Mouse (Mus musculus) forebrain, embryonic 14.5 days (tissue): ENCODE measurements around the gene Lrriq4. TPM values are rescaled to one million over a fixed set of nuclear protein-coding genes. Genes with fewer than 3 reads are reported as not detected.

ENCODE experiments used
- ATAC-seq: fragments of 200-750 bp; cut with Nextera tagmentation; 2 replicates; pipeline ENCODE4 v1.8.0; 2017; ENCODE audit warnings: mild to moderate bottlenecking, moderate library complexity
- DNase-seq: peaks from one replicate; pipeline ENCODE4 v3.0.0-alpha.2; 2015; ENCODE audit warnings: low spot score
- H3K27ac ChIP-seq: fragments of 300-500 bp; sonication (generic); 2 replicates; pipeline ENCODE4 v1.5.1; 2014; ENCODE audit warnings: low read depth, mild to moderate bottlenecking, control low read depth, low read length, moderate library complexity
- H3K27me3 ChIP-seq: fragments of 300-500 bp; sonication (generic); replicated peaks from 2 replicates; pipeline ENCODE4 v1.6.1; 2014; ENCODE audit warnings: low read length, control low read depth, mixed read lengths; ENCODE audit not compliant: control insufficient read depth, insufficient read depth
- H3K36me3 ChIP-seq: fragments of 300-500 bp; sonication (generic); 2 replicates; pipeline ENCODE4 v1.6.1; 2014; ENCODE audit warnings: low read length, control low read depth; ENCODE audit not compliant: control insufficient read depth, insufficient read depth
- H3K4me1 ChIP-seq: fragments of 300-500 bp; sonication (generic); 2 replicates; pipeline ENCODE4 v1.6.1; 2014; ENCODE audit warnings: antibody characterized with exemption, low read length, control low read depth; ENCODE audit not compliant: control insufficient read depth, insufficient read depth
- H3K4me2 ChIP-seq: fragments of 300-500 bp; sonication (generic); 2 replicates; pipeline ENCODE4 v1.6.1; 2014; ENCODE audit warnings: mild to moderate bottlenecking, control low read depth, low read length
- H3K4me3 ChIP-seq: fragments of 300-500 bp; sonication (generic); 2 replicates; pipeline ENCODE4 v1.5.1; 2014; ENCODE audit warnings: low read depth, low read length, control low read depth
- H3K9ac ChIP-seq: fragments of 300-500 bp; sonication (generic); 2 replicates; pipeline ENCODE4 v1.6.1; 2014; ENCODE audit warnings: mild to moderate bottlenecking, low read length, control low read depth, moderate library complexity
- H3K9me3 ChIP-seq: fragments of 300-500 bp; sonication (generic); replicated peaks from 2 replicates; pipeline ENCODE4 v1.6.1; 2016; ENCODE audit warnings: low read length, control low read depth, mixed read lengths; ENCODE audit not compliant: control insufficient read depth
- WGBS: fragments of 180-500 bp; shearing (Covaris S2); extraction: QIAGEN DNeasy Blood & Tissue Kit; methylation state at CpG from one replicate; pipeline ENCODE4 v1.1.7; 2014; 5-methylcytosine and 5-hydroxymethylcytosine counted together
- polyA plus RNA-seq: library from polyadenylated mRNA; unstranded; fragments of >200 nt; fragmentation: Nextera tagmentation; extraction: Ambion mirVana; gene quantifications from 2 replicates; pipeline ENCODE4 v1.2.1, GENCODE M21; 2014

The Lrriq4 gene
- not detected in 2 replicates for polyA plus RNA-seq

DNA sequence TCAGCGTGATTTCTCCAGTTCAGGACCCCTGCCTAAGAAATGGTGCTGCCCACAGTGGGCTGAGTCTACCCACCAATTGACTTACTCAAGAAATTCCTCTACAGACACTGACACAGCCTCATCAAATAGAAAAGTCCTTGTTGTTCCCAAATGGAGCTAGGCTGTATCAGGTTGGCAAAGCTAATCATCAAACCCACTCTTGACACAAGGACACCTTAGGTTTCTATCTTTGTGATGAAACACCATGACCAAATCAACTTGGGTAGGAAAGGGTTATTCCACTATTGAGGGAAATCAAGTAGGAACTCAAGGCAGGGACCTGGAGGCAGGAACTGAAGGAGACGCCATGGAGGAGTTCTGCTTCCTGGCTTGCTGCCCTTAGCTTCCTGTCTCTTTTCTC lies at the start of gene Lrriq4:
Gene Lrriq4, plus strand, starts transcription at position 301 of the 400 bp plus-strand sequence.
- Histone ChIP-seq H3K36me3 (no peaks in the 10 kb centered on the region), H3K27ac (no peak within 1 kb of the TSS), H3K9me3 (no peaks in the 10 kb centered on the region), H3K9ac (no peak within 1 kb of the TSS), H3K4me1 (no peaks in the 10 kb centered on the region), H3K27me3 (no peaks in the 10 kb centered on the region; the same call in 1 of the 2 replicates), H3K4me2 (no peak within 1 kb of the TSS), H3K4me3 (no peak within 1 kb of the TSS)
- 71% methylated on average over 2 of the region's 2 CpGs for WGBS
- ATAC-seq (no peak), DNase-seq (no peak)

GRCm38 (mm10) chr3:30595111-30595832 lies 49.0 kb upstream of the Lrriq4 start:
- Histone ChIP-seq H3K36me3 (no peaks in the 10 kb centered on the region), H3K4me1 (peaks cover 10% of the 10 kb centered on the region), H3K9ac (peak overlapping the region; percentile 70), H3K9me3 (no peaks in the 10 kb centered on the region), H3K4me2 (peak overlapping the region; percentile 52), H3K27me3 (no peaks in the 10 kb centered on the region), H3K27ac (peak overlapping the region; percentile 6; the same call in 1 of the 2 replicates), H3K4me3 (peak overlapping the region; percentile 54)
- ATAC-seq (peak; percentile 77), DNase-seq (peak; percentile 70)
- WGBS: 0% methylated on average over 59 of the region's 62 CpGs

DNA sequence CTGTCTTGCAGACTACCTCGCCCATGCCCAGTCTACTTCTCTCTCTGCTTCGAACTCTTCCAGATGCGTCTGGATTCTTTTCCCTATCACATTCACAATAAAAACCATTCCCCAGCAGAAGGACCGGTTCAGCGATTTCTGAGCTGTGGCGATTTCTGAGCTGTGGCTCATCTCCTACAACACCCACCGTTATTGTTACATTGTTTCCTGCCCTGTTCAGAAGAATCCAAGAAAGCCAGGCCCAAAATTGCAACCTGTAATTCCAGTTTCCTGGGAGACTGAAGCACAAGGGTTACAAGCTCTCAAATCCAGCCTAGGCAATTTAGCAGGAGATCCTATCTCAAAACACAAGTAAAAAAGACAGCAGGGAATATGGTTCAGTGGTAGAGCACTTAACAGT lies 47.0 kb upstream of the Lrriq4 start:
- no peaks in the 10 kb centered on the region for H3K36me3 ChIP-seq
- no peak for DNase-seq
- ATAC-seq: no peak
- no peak overlapping the region for H3K27ac ChIP-seq
- H3K27me3 ChIP-seq: no peaks in the 10 kb centered on the region
- H3K4me2 ChIP-seq: no peak overlapping the region
- peaks cover 10% of the 10 kb centered on the region for H3K4me1 ChIP-seq
- no peak overlapping the region for H3K9ac ChIP-seq
- 88% methylated on average over 7 of the region's 7 CpGs for WGBS
- H3K9me3 ChIP-seq: no peaks in the 10 kb centered on the region
- no peak overlapping the region for H3K4me3 ChIP-seq

- no peaks in the 10 kb centered on the region for H3K27me3 ChIP-seq
- H3K9ac ChIP-seq: peak within 1 kb of the TSS; percentile 61
- H3K36me3 ChIP-seq: peaks cover 7% of the 10 kb centered on the region
- WGBS: 2% methylated on average over 32 of the region's 32 CpGs
- H3K4me1 ChIP-seq: peaks cover 14% of the 10 kb centered on the region
- DNase-seq (peak; percentile 59), ATAC-seq (no peak)
- H3K27ac ChIP-seq: peak within 1 kb of the TSS; percentile 72; the same call in 1 of the 2 replicates
- H3K9me3 ChIP-seq: no peaks in the 10 kb centered on the region
- peak within 1 kb of the TSS; percentile 79 for H3K4me2 ChIP-seq
- peak within 1 kb of the TSS; percentile 68 for H3K4me3 ChIP-seq
These were observed 44.4 kb upstream of the Lrriq4 start, which contains the start of gene Actrt3 for GRCm38 (mm10) chr3:30599711-30600545. Actrt3 (minus strand) TSS chr3:30599939.

- no peaks in the 10 kb centered on the region for H3K9me3 ChIP-seq
- H3K9ac ChIP-seq: peak overlapping the region; percentile 61
- ATAC-seq (no peak), DNase-seq (peak; percentile 58)
- H3K27ac ChIP-seq: peak overlapping the region; percentile 72; the same call in 1 of the 2 replicates
- WGBS: under 1% methylated on average over 14 of the region's 14 CpGs
- H3K36me3 ChIP-seq: peaks cover 11% of the 10 kb centered on the region
- no peaks in the 10 kb centered on the region for H3K27me3 ChIP-seq
- H3K4me1 ChIP-seq: peaks cover 14% of the 10 kb centered on the region
- H3K4me2 ChIP-seq: peak overlapping the region; percentile 79
- H3K4me3 ChIP-seq: peak overlapping the region; percentile 68
These were observed 43.6 kb upstream of the Lrriq4 start for GRCm38 (mm10) chr3:30600717-30601116.

DNA sequence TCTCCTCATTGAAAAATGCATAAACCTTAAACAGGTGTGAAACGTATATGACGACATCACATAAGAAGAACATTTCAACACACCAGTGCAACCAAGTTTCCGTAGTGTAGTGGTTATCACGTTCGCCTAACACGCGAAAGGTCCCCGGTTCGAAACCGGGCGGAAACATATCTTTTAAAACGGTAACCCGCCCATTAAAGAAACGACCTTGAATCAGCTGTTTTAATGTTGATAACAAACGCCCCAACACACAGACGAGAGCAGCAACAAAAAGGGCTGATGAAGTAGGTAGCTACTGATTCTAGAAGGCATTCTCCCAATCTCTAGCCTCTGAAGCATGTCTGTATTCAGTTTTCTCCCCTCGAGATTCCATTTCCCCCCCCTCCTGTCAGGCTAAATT lies 43.1 kb upstream of the Lrriq4 start:
- ATAC-seq (peak; percentile 43), DNase-seq (peak; percentile 96)
- H3K36me3 ChIP-seq: peaks cover 14% of the 10 kb centered on the region
- no peak overlapping the region for H3K9ac ChIP-seq
- under 1% methylated on average over 17 of the region's 17 CpGs for WGBS
- H3K27me3 ChIP-seq: no peaks in the 10 kb centered on the region
- peak overlapping the region; percentile 79 for H3K4me2 ChIP-seq
- H3K9me3 ChIP-seq: no peaks in the 10 kb centered on the region
- H3K4me1 ChIP-seq: peaks cover 12% of the 10 kb centered on the region
- H3K27ac ChIP-seq: 0 out of 2 replicates have a peak overlapping the region, but pooled peaks have one; percentile 14
- peak overlapping the region; percentile 68 for H3K4me3 ChIP-seq

GRCm38 (mm10) chr3:30601610-30602064 lies 42.7 kb upstream of the Lrriq4 start:
- H3K27ac ChIP-seq: peak overlapping the region; percentile 91
- peak overlapping the region; percentile 68 for H3K4me3 ChIP-seq
- no peak for ATAC-seq
- DNase-seq: no peak
- H3K4me2 ChIP-seq: peak overlapping the region; percentile 79
- no peaks in the 10 kb centered on the region for H3K9me3 ChIP-seq
- peaks cover 18% of the 10 kb centered on the region for H3K36me3 ChIP-seq
- peak overlapping the region; percentile 80 for H3K9ac ChIP-seq
- WGBS: 2% methylated on average over 13 of the region's 13 CpGs
- peaks cover 12% of the 10 kb centered on the region for H3K4me1 ChIP-seq
- H3K27me3 ChIP-seq: no peaks in the 10 kb centered on the region

DNA sequence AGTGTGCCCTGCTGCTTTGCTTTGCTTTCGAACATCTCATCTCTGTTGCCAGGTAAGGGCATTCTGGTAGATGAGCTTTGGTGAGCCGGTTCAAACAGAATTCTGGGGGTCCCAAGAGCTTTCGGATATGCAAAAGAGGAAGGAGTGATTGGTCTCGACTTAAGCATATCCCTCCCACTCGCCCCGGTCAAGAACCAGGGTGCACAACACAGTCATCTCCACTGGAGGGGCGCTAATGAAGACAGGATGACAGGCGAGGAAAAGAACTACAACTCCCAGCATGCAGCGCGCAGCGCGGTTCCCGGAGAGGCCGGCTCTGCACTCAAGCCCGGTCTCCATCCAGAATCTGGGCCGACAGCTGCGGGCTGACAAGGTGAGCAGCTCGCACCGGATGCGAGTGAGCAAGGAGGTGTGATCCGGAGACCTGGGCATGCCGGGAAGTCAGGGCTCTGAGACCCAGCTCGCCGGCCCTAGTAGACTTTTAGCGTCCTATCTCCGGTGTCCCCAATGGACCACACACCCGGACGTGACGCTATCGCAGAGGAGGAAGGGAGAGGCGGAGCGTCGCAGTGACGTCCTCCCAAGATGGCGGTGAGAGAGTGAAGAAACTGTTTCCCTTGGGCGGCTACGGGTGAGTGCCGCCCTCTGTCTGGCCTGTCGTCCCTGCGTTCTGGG lies 42.1 kb upstream of the Lrriq4 start, which contains the start of gene Mynn:
Gene Mynn, plus strand, starts transcription at position 1 of the 675 bp plus-strand sequence.
- Histone ChIP-seq H3K27ac (peak within 1 kb of the TSS; percentile 91), H3K9ac (peak within 1 kb of the TSS; percentile 80), H3K36me3 (peaks cover 21% of the 10 kb centered on the region), H3K4me2 (peak within 1 kb of the TSS; percentile 79), H3K4me1 (peaks cover 12% of the 10 kb centered on the region), H3K9me3 (no peaks in the 10 kb centered on the region), H3K4me3 (peak within 1 kb of the TSS; percentile 68), H3K27me3 (no peaks in the 10 kb centered on the region)
- DNase-seq (peak; percentile 97), ATAC-seq (peak; percentile 95)
- WGBS: under 1% methylated on average over 40 of the region's 40 CpGs
